Mouse (Mus musculus): ENCODE results near the gene Dnm1.
"Not testable (repeated sequence)": the region's sequence is repeated elsewhere in the genome, so short reads cannot be mapped to it uniquely, and the experiment has no call there.

Dnm1 gene

DNA sequence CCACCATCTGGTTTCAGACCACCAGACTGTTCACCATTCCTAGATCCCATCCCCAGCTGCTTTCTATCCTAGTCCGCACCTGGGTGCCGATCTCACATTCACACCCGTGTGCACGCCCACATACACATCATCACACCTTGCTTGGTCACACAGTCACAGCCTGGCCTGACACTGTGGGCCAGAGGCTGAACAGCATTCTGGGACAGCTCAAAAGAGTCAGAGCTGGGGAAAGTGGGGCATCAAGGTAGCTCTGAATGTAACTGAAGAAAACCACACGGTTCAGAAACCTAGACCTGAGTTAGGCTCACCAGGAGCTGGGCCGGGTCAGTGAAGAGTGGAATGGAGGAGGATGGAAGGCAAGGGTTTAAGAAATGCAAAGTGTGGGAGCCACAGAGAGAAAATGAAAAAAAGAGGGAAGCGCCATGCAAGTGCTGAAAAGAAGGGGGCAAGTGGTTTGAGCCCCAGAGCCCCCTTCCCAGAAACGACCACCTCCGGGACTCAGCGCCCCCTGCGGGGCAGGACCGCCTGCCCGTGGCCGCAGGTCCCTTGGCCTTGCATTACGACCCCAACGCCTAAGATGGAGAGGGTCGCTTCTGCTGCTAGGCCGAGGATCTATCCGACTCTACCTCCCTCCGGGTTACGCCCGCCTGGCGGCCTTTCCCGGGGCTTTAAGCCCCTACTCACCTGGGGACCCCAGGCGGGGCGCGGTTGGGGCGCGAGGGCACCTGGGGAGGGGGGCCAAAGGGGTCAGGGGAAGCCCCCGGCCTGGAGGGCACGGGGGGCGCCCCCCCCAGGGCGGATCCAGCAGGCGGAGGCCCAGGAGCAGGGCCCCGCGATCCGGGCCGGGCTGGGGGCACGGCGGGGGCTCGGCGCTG is 41.5 kb downstream of the Dnm1 start:
- in situ Hi-C loops (cut with MboI), result no loop called here

DNA sequence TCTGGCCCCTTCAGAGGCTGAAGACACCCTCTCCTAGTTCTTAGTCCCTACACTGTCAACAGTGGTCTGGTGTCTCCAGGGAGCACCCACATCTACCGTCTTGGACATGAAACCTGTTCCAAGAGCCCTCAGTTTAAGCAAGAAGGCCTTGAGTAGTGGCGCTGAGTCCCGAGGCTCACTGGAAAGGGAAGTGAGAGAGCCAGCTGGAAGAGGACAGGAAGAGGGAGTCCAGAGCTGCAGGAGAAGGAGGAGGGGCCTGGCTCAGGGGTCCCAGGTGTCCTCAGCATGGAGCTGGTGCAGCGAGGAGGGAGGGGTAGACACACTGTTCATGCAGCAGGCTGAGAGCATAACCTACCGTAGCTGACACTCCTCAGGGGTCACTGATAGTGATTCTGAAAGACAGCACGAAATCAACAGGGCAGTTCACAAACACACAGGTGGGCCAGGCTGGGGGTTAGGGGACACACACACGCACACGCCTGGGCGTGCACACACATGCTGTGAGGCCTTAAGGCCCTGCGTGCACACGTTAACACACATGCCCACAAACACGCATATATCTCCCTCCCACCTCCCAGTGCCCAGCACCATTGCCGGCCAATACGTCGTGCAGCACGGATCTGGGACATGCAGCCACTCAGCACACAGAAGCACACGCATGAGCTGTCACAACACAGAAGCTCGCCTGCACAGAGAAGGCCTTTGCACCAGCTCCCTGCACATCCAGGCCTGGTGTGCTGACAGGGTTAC is 42.9 kb downstream of the Dnm1 start:
- in situ Hi-C loops (cut with MboI), result no loop called here

DNA sequence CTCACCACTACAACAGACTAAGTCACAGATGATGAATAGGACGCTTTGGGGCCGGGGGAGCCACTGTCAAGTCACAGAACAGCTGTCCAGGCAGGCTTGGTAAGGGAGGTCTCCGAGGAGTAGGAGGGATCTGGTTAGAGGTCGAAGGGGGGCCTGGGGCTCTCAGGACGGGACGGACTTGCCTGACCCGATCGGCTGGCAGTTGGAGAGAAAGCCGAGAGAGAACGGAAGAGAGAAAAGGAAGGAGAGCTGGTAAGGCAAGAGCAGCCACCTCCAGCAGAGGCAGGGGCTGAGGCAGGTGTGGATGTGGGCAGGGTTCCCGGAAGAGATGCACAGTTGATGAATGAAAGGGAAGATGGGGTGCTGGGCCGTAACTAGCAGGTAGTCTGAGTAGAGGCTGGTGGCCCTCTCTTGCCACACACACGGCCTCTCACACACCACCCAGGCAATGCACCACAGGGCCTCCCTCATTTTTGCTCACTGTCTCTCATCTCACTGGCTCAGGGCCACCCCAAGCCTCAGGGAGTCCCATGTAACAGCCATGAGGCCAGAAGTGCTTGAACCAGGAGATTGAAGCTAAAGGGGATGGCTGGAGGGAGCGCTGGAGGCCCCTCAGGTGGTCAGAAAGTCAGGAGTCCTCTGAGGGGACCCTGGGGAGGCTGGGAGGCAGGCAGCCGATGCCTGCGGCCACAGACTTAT is 44.1 kb downstream of the Dnm1 start:
- in situ Hi-C loops (cut with MboI), result no loop called here

GRCm38 (mm10) chr2:32307941-32308760 is 45.0 kb downstream of the Dnm1 start:
- in situ Hi-C loops (cut with MboI), result no loop called here

DNA sequence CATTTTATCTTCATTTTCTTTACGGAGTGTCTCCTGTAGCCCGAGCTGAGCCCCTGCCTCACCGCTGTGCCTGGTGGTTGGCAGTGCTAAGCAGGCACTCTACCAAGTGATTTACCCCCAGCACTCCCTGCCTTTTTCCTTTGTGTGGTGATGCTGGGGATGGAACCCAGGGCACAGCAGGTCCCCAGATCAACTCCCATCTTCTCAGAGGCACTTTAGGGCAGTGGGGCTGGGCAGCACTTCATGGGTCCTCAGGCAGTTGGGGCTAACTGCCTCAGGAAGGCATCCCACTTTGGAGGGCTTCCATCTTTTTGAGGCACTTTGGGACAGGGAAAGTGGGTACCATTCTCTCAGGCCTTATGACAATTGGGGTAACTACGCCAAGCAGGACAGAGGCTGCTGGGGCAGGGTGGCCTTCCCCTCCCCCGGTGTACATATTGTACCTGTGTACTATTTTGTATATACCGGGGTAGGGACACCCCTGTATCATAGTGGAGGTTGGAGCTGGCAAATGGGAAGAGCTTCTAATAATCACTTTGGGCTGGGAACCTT is 45.8 kb downstream of the Dnm1 start:
- in situ Hi-C loops (cut with MboI), result no loop called here

DNA sequence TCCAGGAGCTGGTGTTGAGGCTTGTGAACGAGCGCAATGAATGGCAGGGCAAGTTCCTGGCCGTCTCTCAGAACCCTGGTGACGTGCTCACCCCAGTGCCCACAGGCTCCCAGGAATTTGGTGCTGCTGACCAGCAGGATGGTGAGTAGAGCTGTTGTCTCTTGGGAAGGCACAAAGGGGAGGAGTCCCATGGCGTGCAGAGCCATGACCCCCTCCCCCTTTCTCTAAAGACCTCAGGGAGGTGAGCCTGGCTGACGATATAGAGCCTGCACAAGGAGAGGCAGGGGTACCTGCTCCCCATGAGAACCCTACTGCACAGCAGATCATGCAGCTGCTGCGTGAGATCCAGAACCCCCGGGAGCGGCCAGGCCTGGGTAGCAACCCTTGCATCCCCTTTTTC is 47.0 kb downstream of the Dnm1 start:
- in situ Hi-C loops (cut with MboI), result no loop called here

DNA sequence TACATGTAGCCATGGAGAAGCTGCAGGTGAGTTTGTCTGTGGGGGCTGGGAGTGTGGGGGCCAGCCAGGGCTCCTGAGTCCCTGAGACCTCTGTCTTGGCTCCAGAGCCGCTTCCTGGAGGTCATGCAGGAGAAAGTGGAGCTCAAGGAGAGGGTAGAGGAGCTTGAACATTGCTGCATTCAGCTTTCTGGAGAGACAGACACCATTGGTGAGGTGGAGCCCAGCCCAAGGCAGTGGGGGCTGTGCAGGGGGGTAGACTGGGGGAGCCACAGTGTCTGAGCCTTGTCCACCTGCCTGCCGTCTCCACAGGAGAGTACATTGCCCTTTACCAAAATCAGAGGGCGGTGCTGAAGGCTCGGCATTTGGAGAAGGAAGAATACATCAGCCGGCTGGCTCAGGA is 47.5 kb downstream of the Dnm1 start:
- in situ Hi-C loops (cut with MboI), result no loop called here

DNA sequence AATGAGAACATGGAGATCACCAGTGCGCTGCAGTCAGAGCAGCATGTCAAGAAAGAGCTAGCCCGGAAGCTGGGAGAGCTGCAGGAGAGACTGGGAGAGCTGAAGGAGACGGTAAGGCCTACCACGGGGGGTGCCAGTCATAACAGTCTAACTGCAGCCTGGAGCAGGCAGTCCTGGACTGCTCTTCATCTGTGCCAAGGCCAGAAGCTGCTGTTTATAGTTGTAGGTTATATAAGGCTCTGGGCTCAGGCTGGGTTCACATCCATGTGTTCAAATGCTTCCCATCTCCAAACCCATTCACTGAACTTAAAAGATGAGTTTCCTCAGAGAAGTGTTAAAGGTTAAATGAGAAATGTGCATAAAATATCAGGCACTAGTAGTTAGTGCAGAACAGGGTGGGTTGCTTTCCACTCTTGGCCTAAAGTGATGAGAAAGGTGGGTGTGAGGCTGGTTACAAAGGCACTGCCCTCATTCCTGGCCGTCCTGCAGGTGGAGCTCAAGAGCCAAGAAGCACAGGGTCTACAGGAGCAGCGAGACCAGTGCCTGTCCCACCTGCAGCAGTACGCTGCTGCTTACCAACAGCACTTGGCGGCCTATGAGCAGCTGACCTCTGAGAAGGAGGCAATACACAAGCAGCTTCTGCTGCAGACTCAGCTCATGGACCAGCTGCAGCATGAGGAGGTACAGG is 48.8 kb downstream of the Dnm1 start:
- in situ Hi-C loops (cut with MboI), result no loop called here

DNA sequence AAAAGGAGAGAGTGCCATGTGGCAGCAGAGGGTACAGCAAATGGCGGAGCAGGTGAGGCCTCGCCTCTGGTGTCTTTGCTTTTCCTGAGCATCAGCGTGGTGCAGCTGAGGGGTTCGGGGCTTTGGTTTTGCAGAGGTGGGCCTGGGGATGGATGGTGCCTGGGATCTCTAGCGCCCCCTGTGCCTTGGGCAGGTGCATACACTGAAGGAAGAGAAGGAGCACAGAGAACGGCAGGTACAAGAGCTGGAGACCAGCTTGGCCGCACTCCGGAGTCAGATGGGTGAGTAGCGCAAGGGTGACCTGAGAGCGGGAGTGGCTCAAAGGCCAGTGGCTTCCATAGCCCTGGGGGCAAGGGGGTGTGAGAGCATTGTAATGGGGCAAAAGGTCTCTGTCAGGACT is 50.2 kb downstream of the Dnm1 start:
- in situ Hi-C loops (cut with MboI), result no loop called here

GRCm38 (mm10) chr2:32299469-32299868 is 53.7 kb downstream of the Dnm1 start:
- in situ Hi-C loops (cut with MboI), result no loop called here

DNA sequence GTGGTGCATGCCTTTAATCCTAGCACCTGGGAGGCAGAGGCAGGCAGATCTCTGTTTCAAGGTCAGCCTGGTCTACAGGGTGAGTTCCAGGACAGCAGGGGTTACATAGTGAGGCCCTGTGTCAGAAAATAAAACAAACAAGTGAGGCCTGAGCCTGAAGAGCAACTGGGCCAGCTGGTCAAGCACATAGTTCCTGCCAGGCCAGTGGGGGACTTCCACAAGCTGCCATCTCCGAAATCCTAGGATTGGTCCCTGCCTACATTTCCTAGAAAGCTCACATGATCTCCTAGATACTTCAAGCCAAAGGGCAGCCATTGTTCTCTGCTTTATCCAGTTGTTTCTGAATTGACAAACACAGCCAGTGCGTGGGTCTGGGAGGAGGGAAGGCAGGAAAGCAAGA is 57.3 kb downstream of the Dnm1 start:
- in situ Hi-C loops (cut with MboI), result not testable (repeated sequence)

DNA sequence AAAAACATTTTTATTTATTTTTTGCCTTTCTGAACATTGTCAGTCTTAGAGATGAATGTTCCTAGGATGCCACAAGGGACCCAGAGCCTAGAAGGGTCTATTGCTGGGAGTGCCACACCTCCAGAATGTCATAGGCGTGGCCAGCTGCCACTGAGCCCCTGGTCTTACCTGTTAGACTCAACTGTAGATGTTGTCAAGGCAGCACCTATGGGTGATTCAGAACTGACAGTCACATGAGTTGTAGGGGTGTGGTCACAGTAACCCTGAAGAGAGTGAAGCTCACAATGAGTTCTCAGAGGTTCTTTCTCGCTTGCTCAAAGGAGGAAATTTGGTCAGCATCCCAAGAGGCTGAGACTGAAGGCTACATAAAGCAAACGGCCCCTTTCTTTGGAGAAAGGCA is 57.9 kb downstream of the Dnm1 start:
- in situ Hi-C loops (cut with MboI), result no loop called here

- in situ Hi-C loops (cut with MboI), result no loop called here
These were observed 58.8 kb downstream of the Dnm1 start for GRCm38 (mm10) chr2:32294348-32294747.

- in situ Hi-C loops (cut with MboI), result no loop called here
These were observed 63.6 kb downstream of the Dnm1 start for GRCm38 (mm10) chr2:32289578-32289977.

DNA sequence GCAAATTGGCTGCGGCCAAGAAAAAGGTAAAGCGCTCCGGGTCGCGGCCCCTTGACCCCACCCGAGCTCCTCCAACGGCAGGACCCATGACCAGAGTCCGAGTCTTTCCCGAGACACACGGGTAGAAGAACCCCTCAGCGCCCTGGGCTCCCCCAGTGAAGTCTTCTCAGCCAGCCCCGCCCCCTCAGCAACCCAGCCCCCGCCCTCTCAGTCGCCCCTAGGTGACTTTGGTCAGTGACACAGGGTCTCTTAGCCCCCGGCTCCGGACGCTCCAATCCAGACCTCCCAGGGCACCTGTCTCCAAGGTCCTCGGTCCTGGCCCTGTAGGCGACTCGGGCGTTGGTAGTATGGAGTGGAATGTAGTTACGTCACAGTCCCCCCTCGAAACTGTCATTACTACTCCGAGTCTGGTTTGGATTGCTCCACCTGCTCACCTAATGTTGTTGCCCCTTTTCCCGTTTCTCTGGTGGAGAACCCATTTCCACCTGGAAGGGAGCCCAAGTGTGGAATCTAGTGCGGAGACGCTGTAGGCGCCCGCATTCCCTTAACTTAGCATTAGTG is 64.7 kb downstream of the Dnm1 start:
- in situ Hi-C loops (cut with MboI), result no loop called here

DNA sequence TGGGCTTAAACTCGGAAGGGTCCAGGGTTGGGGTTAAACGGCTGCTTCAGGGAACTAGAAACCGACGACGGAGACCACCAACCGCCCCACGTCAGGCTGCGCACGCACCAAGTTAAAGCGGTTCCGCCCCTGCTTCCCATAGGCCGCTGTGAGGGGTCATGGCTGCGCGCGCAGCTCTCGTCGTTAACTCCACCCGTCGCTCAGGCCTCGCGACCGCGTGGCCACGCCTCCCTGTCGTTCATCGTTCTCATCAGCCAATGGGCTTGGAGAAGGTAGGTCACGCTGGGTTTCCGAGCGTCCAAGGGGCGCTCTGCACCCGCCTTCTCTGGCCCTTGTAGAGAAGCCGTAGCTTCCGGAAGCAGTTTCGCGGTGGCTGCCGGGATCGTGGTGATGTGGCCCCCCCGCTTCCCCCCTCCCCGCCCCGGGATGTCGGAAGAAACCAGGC is 65.2 kb downstream of the Dnm1 start, which contains the start of gene Swi5:
Swi5 (minus strand) TSS at position 153 of the 445 bp plus-strand sequence.
- in situ Hi-C loops (cut with MboI), result no loop called here

- in situ Hi-C loops (cut with MboI), result no loop called here
These were observed 65.8 kb downstream of the Dnm1 start, which contains the start of gene Golga2 for GRCm38 (mm10) chr2:32287334-32287840. Golga2 (plus strand) TSS chr2:32287384.

DNA sequence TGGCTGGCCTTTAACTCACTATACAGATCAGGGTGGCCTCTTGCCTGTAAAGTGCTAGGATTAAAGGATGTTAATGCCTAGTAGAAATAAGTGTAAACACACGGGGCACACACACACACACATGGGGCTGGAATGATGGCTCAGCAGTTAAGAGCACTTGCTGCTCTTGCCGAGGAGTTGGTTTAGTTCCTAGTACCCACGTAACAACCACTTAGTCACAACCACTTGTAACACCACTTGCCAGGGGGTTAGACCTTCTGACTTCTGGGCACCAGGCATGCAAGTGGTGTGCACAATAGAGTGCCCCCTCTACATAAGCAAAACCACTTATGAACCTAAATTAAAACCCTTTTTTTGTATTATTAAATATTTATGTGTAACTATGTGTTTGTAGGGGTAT is 69.2 kb downstream of the Dnm1 start:
- in situ Hi-C loops (cut with MboI), result no loop called here

GRCm38 (mm10) chr2:32282727-32283126 is 70.4 kb downstream of the Dnm1 start:
- in situ Hi-C loops (cut with MboI), result no loop called here

DNA sequence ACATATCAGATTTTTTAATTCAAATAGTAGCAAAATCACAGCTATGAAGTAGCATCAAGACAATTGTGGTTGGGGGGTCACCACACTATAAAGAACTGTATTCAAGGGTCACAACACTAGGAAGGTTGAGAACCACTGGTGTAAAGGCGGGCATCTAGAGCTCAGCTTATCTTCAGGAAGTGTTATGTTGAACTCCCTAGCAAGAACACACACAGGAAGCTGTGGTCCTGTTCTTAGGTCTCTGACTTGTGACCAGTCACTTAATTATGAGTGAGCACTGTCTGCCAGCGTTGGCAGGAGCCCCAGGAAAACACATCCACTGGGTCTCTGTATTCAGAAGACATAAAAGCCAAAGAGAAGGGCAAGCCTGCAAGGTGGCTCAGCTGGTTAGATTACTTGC is 70.8 kb downstream of the Dnm1 start:
- in situ Hi-C loops (cut with MboI), result no loop called here

Data from mature B cell (primary cell).